Mouse (Mus musculus) effector memory CD4-positive, alpha-beta T cell, adult 7 months (primary cell): ENCODE data around the gene Myt1l. TPM values are rescaled to one million over a fixed set of nuclear protein-coding genes. Genes with fewer than 3 reads are reported as not detected.

Experiments used
- polyA plus RNA-seq: library from polyadenylated mRNA; unstranded; fragments of 100-300 nt; shearing (Covaris generic); gene quantifications from one replicate; pipeline ENCODE4 v1.2.1, GENCODE M21; 2017

The Myt1l gene
- 0.88 TPM for polyA plus RNA-seq

GRCm38 (mm10) chr12:29528031-29528771 is at the start of gene Myt1l:
Myt1l (plus strand) TSS chr12:29528384.

GRCm38 (mm10) chr12:29937308-29937707 is 409.1 kb downstream of the Myt1l start, which contains the start of gene Pxdn:
Pxdn (plus strand) TSS chr12:29937608.

